Mouse (Mus musculus) adrenal gland, postnatal 25 days (tissue): ENCODE results near the gene Rsad2. TPM values are rescaled to one million over a fixed set of nuclear protein-coding genes. Genes with fewer than 3 reads are reported as not detected.
"Not testable (repeated sequence)": the region's sequence is repeated elsewhere in the genome, so short reads cannot be mapped to it uniquely, and the experiment has no call there.

Source experiments
- DNase-seq: peaks from one replicate; pipeline ENCODE4 v3.0.0; 2021; ENCODE audit warnings: mixed read lengths
- total RNA-seq: library from RNA; stranded (reverse); gene quantifications from 2 replicates; pipeline ENCODE4 v1.2.3, GENCODE M21; 2021

The Rsad2 gene
- total RNA-seq, 1 experiment from 2014 or later = 18.5 TPM

GRCm38 (mm10) chr12:26446377-26447045, 9.7 kb downstream of the Rsad2 start:
- no peak for DNase-seq

GRCm38 (mm10) chr12:26444511-26444910, 11.7 kb downstream of the Rsad2 start:
- DNase-seq = no peak

GRCm38 (mm10) chr12:26444054-26444453, 12.2 kb downstream of the Rsad2 start:
- DNase-seq = peak; percentile 84

DNA sequence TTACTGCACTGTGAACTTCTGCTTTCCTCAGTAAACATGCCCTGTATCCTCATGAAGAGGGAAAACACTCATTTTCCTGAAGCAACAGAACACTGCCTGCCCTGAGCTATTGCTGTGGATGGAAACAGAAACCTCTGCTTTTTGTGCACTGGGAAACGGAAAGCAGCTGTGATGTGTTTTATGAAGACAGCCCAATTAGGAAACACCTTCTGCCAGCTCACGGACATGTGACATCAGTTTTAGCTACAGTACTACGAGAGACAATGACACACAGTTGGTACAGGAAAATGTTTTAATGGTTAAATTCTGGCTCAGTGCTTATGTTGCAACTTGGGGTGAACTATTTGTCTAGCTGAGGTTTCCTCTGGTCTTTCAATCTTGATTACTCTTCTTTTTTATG, 16.9 kb downstream of the Rsad2 start:
- DNase-seq = no peak

- DNase-seq = no peak
These were observed 18.3 kb downstream of the Rsad2 start for GRCm38 (mm10) chr12:26437950-26438349.

DNA sequence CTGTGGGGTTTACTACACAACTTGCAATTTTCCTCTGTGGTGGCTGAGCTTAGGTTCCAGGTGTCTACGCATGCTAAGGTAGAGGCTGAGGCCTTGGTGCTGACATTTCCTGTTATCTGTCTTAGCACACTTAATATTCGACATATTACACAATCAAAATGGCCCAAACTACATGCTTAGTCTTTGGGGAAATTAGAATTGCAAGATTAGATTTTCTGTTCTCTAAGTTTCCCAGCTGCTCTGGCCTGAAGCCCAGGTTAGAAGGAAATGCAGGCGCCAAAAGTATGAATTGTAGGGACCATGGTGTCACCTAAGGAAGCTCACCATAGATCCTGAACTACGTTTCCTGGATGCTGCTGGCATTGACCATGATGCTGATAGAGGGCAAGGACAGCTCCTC, 19.9 kb downstream of the Rsad2 start:
- DNase-seq = no peak

- DNase-seq = not testable (repeated sequence)
These were observed 27.5 kb downstream of the Rsad2 start for GRCm38 (mm10) chr12:26428771-26429170.

GRCm38 (mm10) chr12:26424841-26425240, 31.4 kb downstream of the Rsad2 start:
- no peak for DNase-seq

GRCm38 (mm10) chr12:26418322-26418721, 37.9 kb downstream of the Rsad2 start:
- no peak for DNase-seq

DNA sequence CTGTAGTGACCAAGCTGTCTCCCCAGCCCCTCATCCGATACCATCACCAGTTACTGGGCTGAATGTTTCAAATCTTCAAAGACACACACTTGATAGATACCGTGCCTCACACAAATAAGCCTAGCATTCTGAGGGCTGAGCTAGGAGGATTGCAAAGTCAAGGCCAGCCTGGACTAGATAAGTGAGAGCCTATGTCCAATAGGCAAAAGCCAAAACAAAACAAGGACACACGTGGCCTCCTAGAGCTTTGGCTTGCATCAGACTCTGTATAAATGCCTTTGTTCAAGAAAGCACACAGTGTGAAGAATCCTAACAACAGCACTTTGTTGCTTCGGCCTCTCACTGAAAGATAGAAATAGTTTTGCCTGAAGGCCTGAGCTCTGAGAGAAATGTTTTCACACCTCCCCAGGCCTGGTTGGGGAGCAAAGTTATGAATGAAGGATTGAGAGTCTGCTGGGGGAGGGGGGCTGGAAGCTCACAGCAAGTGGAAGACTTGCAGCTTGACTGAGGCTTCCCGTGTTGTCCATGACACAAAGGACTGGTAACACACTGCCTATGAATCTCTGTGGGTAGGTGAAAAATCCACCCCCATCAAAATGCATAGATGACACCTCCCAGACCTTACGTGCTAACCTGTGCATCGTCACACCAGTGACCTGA, 39.5 kb downstream of the Rsad2 start:
- no peak for DNase-seq

GRCm38 (mm10) chr12:26415104-26415771, 41.0 kb downstream of the Rsad2 start, which contains the start of gene Rnf144a:
Rnf144a (minus strand) TSS chr12:26415254.
- peak; percentile 96 for DNase-seq

DNA sequence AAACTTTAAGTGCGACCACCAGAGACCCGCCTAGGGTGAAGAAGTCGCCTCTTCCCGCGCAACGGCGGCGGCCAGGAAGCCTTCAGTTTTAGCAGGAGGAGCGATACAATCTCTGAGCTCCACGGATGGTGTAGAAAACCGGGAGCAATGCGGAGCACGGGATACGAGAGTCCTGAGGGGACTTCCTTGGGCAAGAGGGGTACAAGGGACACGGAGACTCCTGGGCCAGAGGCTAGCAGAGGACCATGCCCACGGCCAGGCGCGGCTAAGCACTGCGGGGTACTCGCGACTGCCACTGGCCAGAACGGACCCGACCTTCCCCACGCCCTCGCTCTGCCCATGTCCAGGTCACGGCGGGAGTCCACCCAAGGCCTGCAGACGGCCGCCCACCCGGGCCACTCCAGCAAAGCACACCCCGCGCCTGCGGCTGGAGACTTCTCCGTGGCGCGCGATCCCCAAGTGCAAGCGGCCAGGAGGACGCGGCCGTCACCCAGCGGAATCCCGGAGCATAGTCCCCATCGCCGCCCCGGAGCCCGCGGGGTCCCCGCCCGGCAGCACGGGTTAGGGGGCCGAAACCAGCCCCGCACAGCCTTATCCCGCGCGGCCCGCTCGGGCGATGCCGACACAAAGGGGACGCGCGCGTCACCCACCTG, 41.7 kb downstream of the Rsad2 start:
- DNase-seq = peak; percentile 57

- no peak for DNase-seq
These were observed 42.3 kb downstream of the Rsad2 start for GRCm38 (mm10) chr12:26413961-26414411.

DNA sequence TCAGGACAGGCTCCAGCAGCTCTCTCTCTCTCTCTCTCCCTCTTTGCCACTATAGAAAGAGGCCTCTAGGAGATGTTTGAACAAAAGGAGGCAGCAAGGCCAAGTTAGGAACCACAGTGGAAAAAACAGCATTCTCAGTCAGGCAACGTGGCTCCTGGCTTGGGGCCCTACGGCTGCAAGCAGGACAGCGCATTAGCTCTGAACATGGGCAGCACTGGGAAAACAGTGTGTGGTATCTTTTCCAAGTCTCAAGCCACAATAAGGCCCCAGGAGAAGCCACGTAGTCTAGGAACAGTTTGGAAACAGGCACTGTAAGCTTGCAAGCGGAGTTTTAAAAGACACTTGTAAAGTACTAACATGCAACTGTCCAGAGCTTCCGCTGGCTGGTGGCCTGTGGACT, 43.5 kb downstream of the Rsad2 start:
- DNase-seq = peak; percentile 43

DNA sequence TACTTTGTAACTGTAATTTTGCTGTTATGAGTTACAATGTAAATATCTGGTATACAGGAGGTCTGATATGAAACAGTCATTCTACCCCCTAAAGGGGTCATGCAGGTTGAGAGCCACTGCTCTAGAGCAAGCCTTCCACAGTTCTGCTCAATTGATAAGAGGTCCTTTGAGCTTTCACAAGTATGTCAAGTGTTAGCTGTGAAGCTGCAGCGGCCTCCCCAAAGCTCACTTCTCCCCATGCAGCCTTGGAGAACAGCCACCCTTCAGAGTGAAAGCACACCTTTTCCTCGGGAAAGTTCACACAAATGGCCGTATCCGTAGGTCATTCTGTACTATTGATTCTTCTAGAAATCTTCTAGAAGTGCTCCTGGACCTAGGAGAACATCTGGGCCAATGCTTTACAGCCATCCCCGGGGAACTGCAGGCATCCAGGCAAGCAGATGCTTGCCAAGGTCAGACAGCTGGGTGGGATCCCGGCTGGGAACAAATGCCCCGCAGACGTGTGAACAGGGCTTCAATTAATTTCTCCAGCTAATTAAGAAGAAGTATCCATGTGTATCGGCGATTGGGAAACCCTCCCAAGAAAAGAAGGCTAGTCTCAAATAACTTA, 44.3 kb downstream of the Rsad2 start:
- no peak for DNase-seq

DNA sequence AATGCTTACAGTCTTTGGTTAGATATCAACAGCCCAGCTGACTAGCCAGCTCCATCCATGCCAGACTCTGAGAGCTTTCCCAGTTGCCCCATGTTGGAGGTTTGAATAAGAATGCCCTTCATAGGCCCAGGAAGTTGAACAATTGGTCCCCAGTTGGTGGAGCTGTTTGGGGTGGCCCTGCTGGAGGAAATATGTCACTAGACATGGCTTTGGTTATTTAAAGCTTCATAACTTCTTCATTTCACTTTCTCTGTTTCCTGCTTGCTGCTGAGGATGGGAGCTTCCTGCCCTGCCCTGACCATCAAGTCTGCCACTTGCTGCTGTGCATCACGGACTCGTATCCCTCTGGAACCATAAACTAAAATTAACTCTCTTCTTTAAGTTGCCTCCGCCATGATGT, 45.8 kb downstream of the Rsad2 start:
- DNase-seq = no peak

DNA sequence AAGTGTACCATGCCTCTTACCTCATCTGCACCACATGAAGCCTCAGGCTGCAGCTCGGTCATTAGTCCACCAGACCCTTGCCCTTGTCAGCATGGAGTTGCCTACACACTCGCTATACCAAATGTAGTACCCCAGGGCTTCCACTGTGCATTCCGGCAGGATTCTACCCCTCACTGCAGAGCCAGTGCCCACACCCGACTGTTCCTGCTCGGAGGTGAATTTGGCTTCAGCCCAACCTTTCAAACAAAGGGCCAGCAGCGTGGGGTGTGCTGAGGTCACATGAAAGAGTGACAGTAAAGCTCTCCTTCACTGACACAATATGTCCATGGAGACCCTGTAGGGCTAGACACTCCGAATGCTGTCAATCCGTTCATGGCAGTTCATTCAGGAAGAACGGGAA, 47.5 kb downstream of the Rsad2 start:
- DNase-seq = no peak

DNA sequence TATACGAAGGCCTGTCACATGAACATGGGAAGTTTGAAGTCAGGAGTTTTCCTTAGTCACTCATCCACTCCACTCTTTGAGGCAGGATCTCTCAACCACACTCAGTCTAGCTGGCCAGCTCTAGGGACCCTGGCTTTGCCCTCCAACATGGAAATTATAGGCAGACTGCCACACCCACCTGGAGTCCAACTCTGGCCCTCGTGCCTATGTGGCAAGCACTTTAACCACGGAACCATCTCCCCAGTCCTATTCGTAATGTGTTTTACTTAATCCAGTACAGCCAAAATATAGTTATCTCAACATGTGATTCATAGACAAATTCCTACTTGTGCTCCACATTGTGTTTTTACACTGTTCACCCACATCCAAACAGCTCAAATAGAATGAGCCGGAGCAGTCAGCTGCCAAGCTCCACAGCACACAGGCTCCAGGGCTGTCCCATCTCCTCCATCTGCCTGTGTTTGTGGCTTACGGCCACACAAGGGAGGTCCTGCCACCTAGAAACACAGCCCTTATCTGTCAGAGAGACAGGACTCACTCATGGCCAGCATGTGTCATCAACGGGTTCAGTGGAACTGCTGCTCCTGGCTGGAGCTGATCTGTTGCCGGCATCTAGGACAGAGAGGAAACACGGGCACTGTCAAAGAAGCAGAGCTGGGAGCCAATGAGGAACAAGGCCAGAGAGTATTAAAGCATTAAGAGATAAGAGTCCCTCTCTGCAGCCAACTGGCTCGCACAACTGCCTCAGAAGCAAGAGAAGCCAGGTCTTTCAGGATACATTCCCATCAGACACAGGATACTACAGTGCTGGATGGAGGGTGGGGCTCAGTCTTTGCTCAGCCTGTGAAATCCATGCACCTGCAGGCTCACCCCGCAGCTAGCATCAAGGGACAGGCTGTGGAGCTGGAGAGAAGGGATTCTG, 51.2 kb downstream of the Rsad2 start:
- peak; percentile 46 for DNase-seq

GRCm38 (mm10) chr12:26403372-26404125, 52.7 kb downstream of the Rsad2 start:
- peak; percentile 77 for DNase-seq

- DNase-seq = no peak
These were observed 54.4 kb downstream of the Rsad2 start for GRCm38 (mm10) chr12:26401696-26402470.
